In the genomic region with DNA sequence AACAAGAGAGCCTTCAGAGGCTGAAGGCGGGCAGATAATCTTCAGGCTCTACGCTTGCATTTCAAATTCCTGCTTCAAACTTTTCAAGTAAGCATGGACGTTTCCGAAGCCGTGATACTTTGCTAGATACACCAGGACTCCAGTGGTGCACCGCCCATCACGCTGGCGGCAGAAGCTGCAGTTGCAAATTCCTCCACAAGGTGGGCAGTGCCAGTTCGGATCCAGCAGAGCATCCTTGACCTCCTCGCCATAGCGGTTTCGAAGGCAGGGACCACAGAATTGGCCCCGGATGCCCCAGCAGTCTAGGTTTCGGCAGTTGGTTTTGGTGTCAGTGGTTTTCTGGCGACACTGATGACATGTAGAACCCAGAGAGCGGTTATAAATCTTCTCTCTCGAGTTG, we compare ENCODE assay signal across 22 mouse cellular contexts. TPM values are rescaled to one million over a fixed set of nuclear protein-coding genes. Genes with fewer than 3 reads are reported as not detected.
DNase-seq lines count a peak whose midpoint lies in the region; ATAC-seq and TF ChIP-seq lines count a peak whose summit lies in the region.
"Had no signal": no experiment of that assay in that cellular context is flagged by ENCODE, and none has a peak within 500 bp of the region (broad histone marks: within the 10 kb centered on the region; RNA-seq: fewer than 3 reads in every experiment).

No protein-coding gene starts in this region.

- no peak for TF ChIP-seq EP300 in lung, postnatal 0 days (IDR thresholded peaks at IDR 0.05)

- H3K4me3 ChIP-seq in kidney, postnatal 0 days (replicated peaks; ENCODE audit: low read depth, low read length), result no peak overlapping the region
- no peak overlapping the region for H3K4me3 ChIP-seq in lung, postnatal 0 days (ENCODE audit: low read depth, low read length)
- H3K4me3 ChIP-seq: hindbrain, embryonic 13.5 days; limb, embryonic 15.5 days; midbrain, embryonic 12.5 days had no signal

- DNase-seq in kidney, postnatal 0 days (ENCODE audit: low spot score), result no peak
- no peak for DNase-seq in kidney, adult 9 months
- no peak for DNase-seq in lung, postnatal 0 days (ENCODE audit: low spot score)
- no peak for DNase-seq in lung, postnatal 14 days
- peak; percentile 61 for DNase-seq in R1 (ENCODE audit: low read depth, low spot score)
- no peak for DNase-seq in urinary bladder, postnatal 36 days (ENCODE audit: low spot score in 2 of 2)
- no peak for DNase-seq in retina, postnatal 1 day
- DNase-seq: adrenal gland, postnatal 14 days; B cell, adult 2 months; cerebellum, postnatal 10 days; embryo, embryonic 11 days; gastrocnemius, postnatal 36 days; heart, postnatal 14 days; right cerebral cortex, adult 18-20 months had no signal

- ATAC-seq in kidney, postnatal 0 days (replicated peaks; ENCODE audit: low FRiP score, low read depth), result no peak
- ATAC-seq in lung, postnatal 0 days, result no peak
- ATAC-seq in megakaryocyte progenitor cell, adult 5-6 weeks (replicated peaks; ENCODE audit: poor library complexity), result peak; percentile 55
- ATAC-seq: forebrain, embryonic 16.5 days; inflammation-experienced regulatory T-cells, adult 6 months had no signal

- no peak overlapping the region for H3K4me2 ChIP-seq in kidney, postnatal 0 days (ENCODE audit: low read length)
- H3K4me2 ChIP-seq in lung, postnatal 0 days (replicated peaks; ENCODE audit: low read depth, low read length), result no peak overlapping the region
- H3K4me2 ChIP-seq: heart, embryonic 11.5 days; hindbrain, embryonic 13.5 days; limb, embryonic 15.5 days; midbrain, embryonic 12.5 days had no signal

- no peaks in the 10 kb centered on the region for H3K9me3 ChIP-seq in kidney, postnatal 0 days (replicated peaks; ENCODE audit: low read length)
- H3K9me3 ChIP-seq in lung, postnatal 0 days (ENCODE audit: low read length), result no peaks in the 10 kb centered on the region
- H3K9me3 ChIP-seq: hindbrain, embryonic 13.5 days; limb, embryonic 15.5 days; midbrain, embryonic 12.5 days had no signal

- no peak overlapping the region for H3K27ac ChIP-seq in kidney, postnatal 0 days
- no peak overlapping the region for H3K27ac ChIP-seq in lung, postnatal 0 days (ENCODE audit: low read length)
- H3K27ac ChIP-seq: hindbrain, embryonic 13.5 days; limb, embryonic 15.5 days; macrophage; midbrain, embryonic 12.5 days had no signal

- no peak overlapping the region for H3K9ac ChIP-seq in kidney, postnatal 0 days (ENCODE audit: low read depth, low read length)
- no peak overlapping the region for H3K9ac ChIP-seq in lung, postnatal 0 days (replicated peaks; ENCODE audit: low read depth)
- H3K9ac ChIP-seq: hindbrain, embryonic 13.5 days; limb, embryonic 15.5 days; midbrain, embryonic 12.5 days had no signal

- H3K4me1 ChIP-seq in kidney, postnatal 0 days (replicated peaks; ENCODE audit: insufficient read depth, low read length), result no peaks in the 10 kb centered on the region
- H3K4me1 ChIP-seq in lung, postnatal 0 days (ENCODE audit: insufficient read depth, low read depth, low read length), result no peaks in the 10 kb centered on the region
- H3K4me1 ChIP-seq: hindbrain, embryonic 13.5 days; limb, embryonic 15.5 days; midbrain, embryonic 12.5 days had no signal

- no peaks in the 10 kb centered on the region for H3K27me3 ChIP-seq in kidney, postnatal 0 days (ENCODE audit: insufficient read depth, low read length)
- H3K27me3 ChIP-seq in lung, postnatal 0 days (replicated peaks; ENCODE audit: insufficient read depth, low read length), result no peaks in the 10 kb centered on the region
- H3K27me3 ChIP-seq: limb, embryonic 15.5 days; midbrain, embryonic 12.5 days had no signal

- H3K36me3 ChIP-seq in kidney, postnatal 0 days (ENCODE audit: insufficient read depth, low read length), result no peaks in the 10 kb centered on the region
- H3K36me3 ChIP-seq in lung, postnatal 0 days (ENCODE audit: insufficient read depth, low read length), result no peaks in the 10 kb centered on the region
- H3K36me3 ChIP-seq: hindbrain, embryonic 13.5 days; limb, embryonic 15.5 days; midbrain, embryonic 12.5 days had no signal

- 0 out of 2 replicates have a peak, but pooled peaks have one; percentile 13 for TF ChIP-seq CTCF in kidney, postnatal 0 days (IDR thresholded peaks at IDR 0.05; ENCODE audit: low read depth)
- peak; percentile 44 for TF ChIP-seq CTCF in lung, postnatal 0 days (IDR thresholded peaks at IDR 0.05)

- WGBS in kidney, postnatal 0 days, result 70% methylated on average over 17 of the region's 17 CpGs
- 62% methylated on average over 17 of the region's 17 CpGs for WGBS in lung, postnatal 0 days

RNA-seq across cellular contexts. Expression of a gene that starts 15.7 kb away (rescaled TPM):
- polyA plus RNA-seq in kidney, postnatal 0 days (2015; fragmentation: Nextera tagmentation; extraction: Ambion mirVana), result 14.0 and 14.6 TPM in 2 replicates
- polyA plus RNA-seq in lung, postnatal 0 days (2015; fragmentation: Nextera tagmentation; extraction: Ambion mirVana), result 28.9 and 30.9 TPM in 2 replicates
- 0.07 and 0.12 TPM in 2 replicates for total RNA-seq in megakaryocyte progenitor cell, adult 5-6 weeks (2015)
- 0.12 TPM in 1 of 2 replicates, not detected in the other for total RNA-seq in megakaryocyte progenitor cell, adult 5-6 weeks (2017)
- polyA plus RNA-seq: inflammation-experienced regulatory T-cells, adult 6 months had no signal
